Mouse (Mus musculus) natural killer cell, adult 2 months (primary cell): ENCODE data around the gene Ttc27.

Experiments used
- DNase-seq, 2 experiments: peaks; one replicate each; pipeline ENCODE4 v3.0.0; 2022; ENCODE audit warnings: low spot score in 2 of 2

Ttc27 gene

GRCm38 (mm10) chr17:74753628-74754104, 36.1 kb downstream of the Ttc27 start:
- DNase-seq, result no peak

- DNase-seq, result no peak
Observed at GRCm38 (mm10) chr17:74754369-74755118, 37.0 kb downstream of the Ttc27 start.

GRCm38 (mm10) chr17:74769390-74769811, 51.9 kb downstream of the Ttc27 start:
- no peak for DNase-seq

- DNase-seq, result no peak
Observed at GRCm38 (mm10) chr17:74772364-74772763, 54.8 kb downstream of the Ttc27 start.

GRCm38 (mm10) chr17:74773556-74773955, 56.0 kb downstream of the Ttc27 start:
- no peak for DNase-seq

GRCm38 (mm10) chr17:74780133-74780532, 62.6 kb downstream of the Ttc27 start:
- no peak for DNase-seq

GRCm38 (mm10) chr17:74780627-74781026, 63.1 kb downstream of the Ttc27 start:
- DNase-seq, result no peak

- no peak for DNase-seq
Observed at GRCm38 (mm10) chr17:74781911-74782310, 64.4 kb downstream of the Ttc27 start.

- no peak for DNase-seq
Observed at GRCm38 (mm10) chr17:74785586-74785985, 68.1 kb downstream of the Ttc27 start.

- no peak for DNase-seq
Observed at GRCm38 (mm10) chr17:74786198-74786734, 68.7 kb downstream of the Ttc27 start.

GRCm38 (mm10) chr17:74796023-74796699, 78.6 kb downstream of the Ttc27 start:
- no peak for DNase-seq

GRCm38 (mm10) chr17:74799865-74800264, 82.3 kb downstream of the Ttc27 start:
- DNase-seq, result no peak

- DNase-seq, result no peak
Observed at GRCm38 (mm10) chr17:74802765-74803164, 85.2 kb downstream of the Ttc27 start.

- no peak for DNase-seq
Observed at GRCm38 (mm10) chr17:74803835-74804234, 86.3 kb downstream of the Ttc27 start.

- DNase-seq, result no peak
Observed at GRCm38 (mm10) chr17:74804321-74804930, 86.9 kb downstream of the Ttc27 start.

GRCm38 (mm10) chr17:74807509-74808248, 90.1 kb downstream of the Ttc27 start:
- DNase-seq, result no peak

GRCm38 (mm10) chr17:74808330-74808729, 90.8 kb downstream of the Ttc27 start:
- no peak for DNase-seq

GRCm38 (mm10) chr17:74808901-74809300, 91.4 kb downstream of the Ttc27 start:
- no peak for DNase-seq

GRCm38 (mm10) chr17:74810892-74811625, 93.5 kb downstream of the Ttc27 start:
- no peak for DNase-seq

- no peak for DNase-seq
Observed at GRCm38 (mm10) chr17:74819711-74820110, 102.2 kb downstream of the Ttc27 start.

- DNase-seq, result no peak
Observed at GRCm38 (mm10) chr17:74830851-74831250, 113.3 kb downstream of the Ttc27 start.
